10 mouse cellular contexts compared by ENCODE assay signal in genomic region chr1:171238463-171238862, GRCm38 (mm10). TPM values are rescaled to one million over a fixed set of nuclear protein-coding genes. Genes with fewer than 3 reads are reported as not detected.
DNase-seq lines count a peak whose midpoint lies in the region; ATAC-seq and TF ChIP-seq lines count a peak whose summit lies in the region.
"Had no signal": no experiment of that assay in that cellular context is flagged by ENCODE, and none has a peak within 500 bp of the region (broad histone marks: within the 10 kb centered on the region; RNA-seq: fewer than 3 reads in every experiment).

No protein-coding gene starts in this region.

- no peak for TF ChIP-seq POLR2A in limb, embryonic 14.5 days (IDR thresholded peaks at IDR 0.05; ENCODE audit: borderline replicate concordance, extremely low read depth, insufficient read depth, insufficient read length)

- intact Hi-C loops in heart, postnatal 10 days (cut with DNase I) = loop anchor here (5.0 kb wide), 1 partner anchor 121 kb away; no protein-coding TSS in a partner anchor
- intact Hi-C loops in gastrocnemius, adult 2 months (cut with DNase I) = loop anchor here (2.0 kb wide), 1 partner anchor 16 kb away; the partner anchor contains the start of gene Tomm40l

- H3K4me1 ChIP-seq in limb, embryonic 14.5 days (ENCODE audit: control insufficient read depth, insufficient read depth, low read length) = no peaks in the 10 kb centered on the region
- H3K4me1 ChIP-seq: embryonic facial prominence, embryonic 15.5 days had no signal

- H3K4me3 ChIP-seq in C2C12 (ENCODE audit: insufficient read depth, poor library complexity, severe bottlenecking) = no peak overlapping the region
- H3K4me3 ChIP-seq in gastrocnemius, adult 2 months = peak overlapping the region; percentile 61
- no peak overlapping the region for H3K4me3 ChIP-seq in limb, embryonic 14.5 days (replicated peaks; ENCODE audit: low read length)
- H3K4me3 ChIP-seq: embryonic facial prominence, embryonic 15.5 days had no signal

- ATAC-seq in limb, embryonic 14.5 days (ENCODE audit: low FRiP score, low read depth) = no peak

- H3K79me3 ChIP-seq in C2C12 (ENCODE audit: low read depth) = peaks cover under 1% of the 10 kb centered on the region

- peak; percentile 74 for TF ChIP-seq CTCF in C2C12 (IDR thresholded peaks at IDR 0.05; ENCODE audit: control insufficient read depth, insufficient read depth, insufficient read length)
- peak; percentile 81 for TF ChIP-seq CTCF in gastrocnemius, adult 2 months (IDR thresholded peaks at IDR 0.05)

- 68% methylated on average over 14 of the region's 14 CpGs for WGBS in limb, embryonic 14.5 days

- H3K9ac ChIP-seq in limb, embryonic 14.5 days (ENCODE audit: low read depth, low read length, severe bottlenecking) = no peak overlapping the region
- H3K9ac ChIP-seq: embryonic facial prominence, embryonic 15.5 days had no signal

- no peaks in the 10 kb centered on the region for H3K9me3 ChIP-seq in limb, embryonic 14.5 days (ENCODE audit: control insufficient read depth, low read length)
- H3K9me3 ChIP-seq: embryonic facial prominence, embryonic 15.5 days had no signal

- no peaks in the 10 kb centered on the region for H3K27me3 ChIP-seq in C2C12 (ENCODE audit: control insufficient read depth, insufficient read depth, insufficient read length)
- no peaks in the 10 kb centered on the region for H3K27me3 ChIP-seq in limb, embryonic 14.5 days (ENCODE audit: control insufficient read depth, insufficient read depth, low read length)
- H3K27me3 ChIP-seq: embryonic facial prominence, embryonic 15.5 days had no signal

- peak; percentile 67 to 74 for DNase-seq in heart, postnatal 10 days
- DNase-seq in heart, adult 8-10 months (ENCODE audit: low spot score) = no peak
- peak; percentile 89 for DNase-seq in ZHBTc4 (ENCODE audit: low read depth, low spot score)
- DNase-seq in gastrocnemius, adult 2 months = peak; percentile 81
- DNase-seq in limb, embryonic 14.5 days (ENCODE audit: low spot score) = peak; percentile 30
- DNase-seq in naive thymus-derived CD4-positive, alpha-beta T cell, adult 2 months (ENCODE audit: low read depth) = peak; percentile 63
- no peak for DNase-seq in layer of hippocampus, adult 18-20 months (ENCODE audit: low spot score in 2 of 2)

- H3K36me3 ChIP-seq in C2C12 (ENCODE audit: control insufficient read depth, insufficient read depth) = peaks cover 53% of the 10 kb centered on the region
- H3K36me3 ChIP-seq in limb, embryonic 14.5 days (ENCODE audit: control insufficient read depth, insufficient read depth, low read length) = peaks cover 97% of the 10 kb centered on the region

- peaks cover 6% of the 10 kb centered on the region for H3K79me2 ChIP-seq in C2C12 (ENCODE audit: control insufficient read depth, insufficient read depth)

- H3ac ChIP-seq in C2C12 (ENCODE audit: control insufficient read depth, insufficient read length, low read depth) = no peak overlapping the region

- H3K27ac ChIP-seq in gastrocnemius, adult 2 months = peak overlapping the region; percentile 89
- no peak overlapping the region for H3K27ac ChIP-seq in limb, embryonic 14.5 days (replicated peaks; ENCODE audit: low read depth, low read length)
- H3K27ac ChIP-seq: embryonic facial prominence, embryonic 15.5 days; macrophage had no signal

- H3K4me2 ChIP-seq in limb, embryonic 14.5 days (replicated peaks; ENCODE audit: low read depth, low read length, severe bottlenecking) = no peak overlapping the region
- H3K4me2 ChIP-seq: embryonic facial prominence, embryonic 15.5 days had no signal

TF ChIP-seq in C2C12, 6 proteins besides CTCF, POLR2A, EP300 and RAD21:
- TF ChIP-seq MYOG (IDR thresholded peaks at IDR 0.05; ENCODE audit: control insufficient read depth, extremely low read depth, insufficient read length) (no peak), MAX (IDR thresholded peaks at IDR 0.05) (no peak), USF1 (IDR thresholded peaks at IDR 0.05; ENCODE audit: low read depth) (no peak), MYOD1 (IDR thresholded peaks at IDR 0.05; ENCODE audit: control insufficient read depth, insufficient read length, low read depth) (no peak), FOSL1 (IDR thresholded peaks at IDR 0.05; ENCODE audit: insufficient read depth, low read length, poor library complexity, severe bottlenecking) (no peak), CEBPB (IDR thresholded peaks at IDR 0.05; ENCODE audit: low read depth) (no peak)

RNA-seq across cellular contexts. Expression of gene Fcer1g, which starts 4.3 kb away (rescaled TPM):
- total RNA-seq in heart, postnatal 10 days (2021) = 1 to 10 TPM; 9.0 to 9.6 TPM
- total RNA-seq in heart, adult 8-10 months (2022) = 10 to 100 TPM in 2 of 4 experiments, 1 to 10 TPM in 2; 8.2 to 14.4 (median 11.5) TPM
- not detected for polyA plus RNA-seq in C2C12 (2012; fragmentation: generic; extraction: Trizol)
- 1 to 10 TPM; 2.5 to 6.1 TPM for total RNA-seq in gastrocnemius, adult 2 months (2021)
- polyA plus RNA-seq in limb, embryonic 14.5 days (2012; rRNA removed) = 49.7 and 65.5 TPM in 2 replicates
- polyA plus RNA-seq in limb, embryonic 14.5 days (2014; fragmentation: Nextera tagmentation; extraction: Ambion mirVana) = 85.7 and 91.4 TPM in 2 replicates
- total RNA-seq in layer of hippocampus, adult 18-20 months (2021) = 10 to 100 TPM; 16.3 to 20.8 TPM

RNA-seq across cellular contexts. Expression of gene Adamts4, which starts 11.8 kb away (rescaled TPM):
- 1 to 10 TPM; 5.1 to 7.8 TPM for total RNA-seq in heart, postnatal 10 days (2021)
- total RNA-seq in heart, adult 8-10 months (2022) = under 1 TPM; 0.19 to 0.60 (median 0.25) TPM
- polyA plus RNA-seq in C2C12 (2012; fragmentation: generic; extraction: Trizol) = 6.7 TPM
- under 1 TPM; 0.15 to 0.73 TPM for total RNA-seq in gastrocnemius, adult 2 months (2021)
- 8.6 and 11.7 TPM in 2 replicates for polyA plus RNA-seq in limb, embryonic 14.5 days (2012; rRNA removed)
- 10.1 and 10.6 TPM in 2 replicates for polyA plus RNA-seq in limb, embryonic 14.5 days (2014; fragmentation: Nextera tagmentation; extraction: Ambion mirVana)
- total RNA-seq in layer of hippocampus, adult 18-20 months (2021) = 10 to 100 TPM; 10.9 to 11.9 TPM

RNA-seq across cellular contexts. Expression of gene Ndufs2, which starts 12.7 kb away (rescaled TPM):
- 1,000 to 10,000 TPM; 1,054 to 1,076 TPM for total RNA-seq in heart, postnatal 10 days (2021)
- 1,000 to 10,000 TPM; 1,619 to 1,708 (median 1,672) TPM for total RNA-seq in heart, adult 8-10 months (2022)
- polyA plus RNA-seq in C2C12 (2012; fragmentation: generic; extraction: Trizol) = 227 TPM
- total RNA-seq in gastrocnemius, adult 2 months (2021) = 1,000 to 10,000 TPM; 1,014 to 1,063 TPM
- 148 and 151 TPM in 2 replicates for polyA plus RNA-seq in limb, embryonic 14.5 days (2012; rRNA removed)
- 216 and 234 TPM in 2 replicates for polyA plus RNA-seq in limb, embryonic 14.5 days (2014; fragmentation: Nextera tagmentation; extraction: Ambion mirVana)
- 100 to 1,000 TPM; 270 to 277 TPM for total RNA-seq in layer of hippocampus, adult 18-20 months (2021)

RNA-seq across cellular contexts. Expression of gene Apoa2, which starts 13.6 kb away (rescaled TPM):
- 1 to 10 TPM; 2.3 to 4.2 TPM for total RNA-seq in heart, postnatal 10 days (2021)
- total RNA-seq in heart, adult 8-10 months (2022) = 1 to 10 TPM; 1.8 to 4.9 (median 1.9) TPM
- polyA plus RNA-seq in C2C12 (2012; fragmentation: generic; extraction: Trizol) = not detected
- under 1 TPM in 1 of 2 experiments, not detected in 1; 0.59 TPM for total RNA-seq in gastrocnemius, adult 2 months (2021)
- 4.7 and 8.1 TPM in 2 replicates for polyA plus RNA-seq in limb, embryonic 14.5 days (2012; rRNA removed)
- polyA plus RNA-seq in limb, embryonic 14.5 days (2014; fragmentation: Nextera tagmentation; extraction: Ambion mirVana) = 1.6 and 1.9 TPM in 2 replicates
- 1 to 10 TPM; 2.2 to 3.1 TPM for total RNA-seq in layer of hippocampus, adult 18-20 months (2021)
- polyA plus RNA-seq: macrophage had no signal

RNA-seq across cellular contexts. Expression of gene Tomm40l, which starts 16.1 kb away (rescaled TPM):
- total RNA-seq in heart, postnatal 10 days (2021) = 10 to 100 TPM; 88.9 to 95.9 TPM
- 100 to 1,000 TPM in 1 of 4 experiments, 10 to 100 TPM in 3; 94.3 to 111 (median 97.4) TPM for total RNA-seq in heart, adult 8-10 months (2022)
- 58.7 TPM for polyA plus RNA-seq in C2C12 (2012; fragmentation: generic; extraction: Trizol)
- 10 to 100 TPM; 43.2 to 56.3 TPM for total RNA-seq in gastrocnemius, adult 2 months (2021)
- 26.3 and 29.4 TPM in 2 replicates for polyA plus RNA-seq in limb, embryonic 14.5 days (2012; rRNA removed)
- polyA plus RNA-seq in limb, embryonic 14.5 days (2014; fragmentation: Nextera tagmentation; extraction: Ambion mirVana) = 28.6 and 29.2 TPM in 2 replicates
- total RNA-seq in layer of hippocampus, adult 18-20 months (2021) = 10 to 100 TPM; 71.6 to 77.6 TPM

Comparison
In these comparisons a context has a peak if more than half of its experiments do, and no peak if none do; other contexts are left out.
1. DNase-seq: peak in heart, postnatal 10 days (2 of 2), ZHBTc4 (single experiment), gastrocnemius, adult 2 months (single experiment), limb, embryonic 14.5 days (single experiment) and naive thymus-derived CD4-positive, alpha-beta T cell, adult 2 months (single experiment); none in heart, adult 8-10 months (single experiment) and layer of hippocampus, adult 18-20 months (0 of 2).